Mouse (Mus musculus): ENCODE measurements at regions not wholly inside any gene's neighbourhood (a gene's known extent, or its start where the extent isn't known, plus 50 kb on each side); places are given as distances from the start of the nearest gene placed in this dataset.

- no peak for DNase-seq
These were observed 53.9 kb upstream of the Slc44a1 start for GRCm38 (mm10) chr4:53386309-53386708.

- DNase-seq = peak; percentile 72
These were observed 55.5 kb upstream of the Slc44a1 start for GRCm38 (mm10) chr4:53384761-53385160.

DNA sequence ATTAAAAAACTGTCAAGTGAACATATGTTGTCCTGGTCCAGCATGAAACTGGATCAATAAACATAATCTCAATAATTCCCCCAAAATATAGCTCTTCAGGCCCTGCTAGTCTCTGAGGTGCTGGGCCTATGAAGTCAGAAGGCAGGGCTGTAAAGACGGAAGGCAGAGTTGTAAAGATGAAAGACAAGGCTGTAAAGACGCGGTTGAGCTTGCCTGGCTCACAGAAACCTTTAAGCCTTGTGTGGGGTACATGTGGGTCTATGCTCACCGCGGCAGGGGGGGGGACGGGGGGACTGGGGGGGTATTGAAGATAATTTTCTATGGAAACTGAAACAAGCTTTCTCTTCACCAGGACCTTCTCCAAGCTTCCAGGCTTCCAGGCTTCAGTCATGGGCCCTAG lies 56.1 kb upstream of the Slc44a1 start:
- DNase-seq = no peak

DNA sequence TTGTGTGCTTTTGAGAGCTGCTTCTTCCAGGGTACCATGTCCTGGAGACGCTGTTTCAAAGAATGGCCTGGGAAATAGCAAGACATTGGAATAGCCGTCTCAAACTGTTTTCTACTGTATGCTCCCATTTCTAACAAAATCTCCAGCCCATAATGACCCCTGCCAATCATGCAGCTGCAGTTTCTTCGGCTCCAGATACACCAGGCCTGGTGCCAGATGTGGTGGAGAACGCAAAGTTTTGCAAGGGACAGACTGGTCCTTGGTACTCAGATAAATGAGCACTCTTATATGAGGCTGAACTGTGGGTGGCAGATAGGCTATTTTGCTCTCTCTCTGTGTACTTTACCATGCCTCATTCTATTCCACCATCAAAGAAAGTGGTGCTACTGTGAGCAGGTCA lies 58.2 kb upstream of the Slc44a1 start:
- no peak for DNase-seq

DNA sequence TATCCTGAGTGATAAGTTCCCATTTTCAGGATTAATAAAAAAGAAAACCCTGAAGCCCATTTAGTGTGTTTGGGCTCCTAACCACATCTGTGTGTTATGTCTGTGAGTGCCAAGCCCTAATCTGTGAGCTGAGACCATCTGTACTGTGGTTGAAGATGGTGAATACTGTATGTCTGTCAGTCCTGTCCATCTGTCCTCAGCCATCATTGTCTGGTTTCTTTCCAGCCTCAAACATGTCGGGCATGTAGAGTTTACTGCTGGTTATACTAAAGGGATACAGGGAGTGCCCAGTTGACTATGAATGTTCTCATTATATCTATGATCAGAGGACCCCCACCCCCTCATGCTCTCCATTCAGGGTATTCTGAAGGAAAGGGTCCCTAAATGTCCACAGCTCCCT lies 60.4 kb upstream of the Slc44a1 start:
- no peak for DNase-seq

GRCm38 (mm10) chr4:53376995-53377394 lies 63.2 kb upstream of the Slc44a1 start:
- no peak for DNase-seq

DNA sequence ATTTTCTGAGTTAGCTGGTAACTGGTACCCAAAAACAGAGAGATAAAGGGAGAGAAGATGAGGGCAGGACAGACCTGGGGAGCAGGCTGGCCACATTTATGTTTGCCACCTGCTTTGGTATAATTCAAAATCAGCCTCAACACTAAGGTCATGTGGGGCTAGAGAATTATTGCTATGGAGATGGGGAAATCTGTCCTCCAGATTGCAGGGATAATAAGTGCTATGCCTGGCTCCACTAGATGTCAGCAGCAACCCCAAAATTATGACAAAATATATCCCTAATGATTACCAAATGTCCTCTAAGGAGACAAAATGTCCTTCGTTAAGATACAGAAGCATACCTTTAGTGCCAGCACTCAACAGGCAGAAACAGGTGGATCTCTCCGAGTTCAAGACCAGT lies 83.8 kb upstream of the Slc44a1 start:
- no peak for DNase-seq

DNA sequence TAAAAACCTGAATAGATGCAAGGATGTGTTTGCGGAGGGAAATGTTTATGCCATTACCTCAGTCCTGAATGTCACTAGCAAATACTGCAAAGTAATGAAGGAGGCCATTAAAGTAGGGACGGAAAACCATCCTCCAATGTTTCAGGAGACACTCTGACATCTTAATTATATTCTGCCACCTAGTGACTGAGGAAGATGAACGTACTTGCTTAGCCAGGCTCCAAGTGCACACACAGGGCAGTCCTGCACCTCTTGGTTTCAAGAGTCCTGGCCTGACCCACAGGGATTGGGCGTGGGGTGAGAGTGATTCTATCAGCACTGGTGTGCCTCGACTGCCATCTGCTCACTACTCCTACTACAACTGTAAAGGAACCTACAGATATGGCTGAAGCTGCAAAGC lies 85.3 kb upstream of the Slc44a1 start:
- no peak for DNase-seq

DNA sequence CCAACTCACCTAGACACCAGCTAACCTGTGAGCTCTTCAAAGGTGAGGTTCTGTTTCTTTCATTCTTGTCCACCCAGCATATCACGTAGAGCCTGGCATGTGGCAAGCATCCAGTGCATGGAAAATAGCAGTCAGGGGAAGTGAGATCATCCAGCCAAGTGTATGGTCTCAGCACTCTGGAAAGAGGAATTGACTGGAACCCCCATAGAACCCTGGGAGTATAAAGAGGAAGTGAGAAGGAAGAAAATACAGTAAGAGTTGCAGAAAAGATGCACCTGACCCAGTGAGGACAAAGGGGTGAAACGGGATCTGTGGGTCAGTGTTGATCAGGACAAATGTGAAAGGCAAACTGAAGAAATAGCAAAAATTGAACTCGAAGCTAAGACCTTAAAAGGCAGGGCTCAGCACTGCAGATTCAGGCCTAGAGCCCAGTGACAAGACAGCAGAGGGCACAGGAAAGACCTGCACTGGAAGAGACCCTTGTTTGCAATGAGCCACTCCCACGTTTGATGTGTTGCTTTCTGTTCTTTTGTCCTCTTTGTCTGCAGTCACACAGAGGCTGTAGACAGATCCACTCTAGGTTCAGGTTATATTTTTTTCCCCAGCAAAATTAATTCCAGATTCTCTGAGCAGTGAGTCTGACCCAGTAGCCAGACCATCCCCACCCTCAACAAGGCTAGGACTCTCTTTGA lies 86.7 kb upstream of the Slc44a1 start:
- no peak for DNase-seq

- no peak for DNase-seq
These were observed 89.1 kb upstream of the Slc44a1 start for GRCm38 (mm10) chr4:53351104-53351607.

GRCm38 (mm10) chr4:53345346-53345745 lies 94.9 kb upstream of the Slc44a1 start:
- DNase-seq = no peak

DNA sequence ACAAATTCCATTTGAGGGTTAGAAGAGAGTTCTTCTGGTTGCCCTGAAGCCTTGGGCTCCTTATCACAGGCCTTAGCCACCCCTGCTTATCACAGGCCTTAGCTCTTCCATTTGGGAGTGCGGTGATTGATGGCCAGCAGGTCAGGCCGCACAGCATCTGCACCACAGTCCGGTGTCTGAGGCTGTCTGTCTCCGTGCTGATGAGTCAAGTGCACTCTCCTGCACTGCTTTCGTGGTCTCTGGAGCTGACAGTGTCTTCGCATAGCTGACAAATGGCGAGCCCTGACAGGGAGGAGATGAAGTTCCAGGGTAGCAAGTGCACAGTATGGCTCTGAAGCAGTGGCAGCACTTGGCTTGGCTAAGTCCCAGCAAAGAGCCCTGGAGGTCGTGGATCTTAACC lies 95.7 kb upstream of the Slc44a1 start:
- no peak for DNase-seq

GRCm38 (mm10) chr4:53341181-53341580 lies 99.0 kb upstream of the Slc44a1 start:
- DNase-seq = no peak

DNA sequence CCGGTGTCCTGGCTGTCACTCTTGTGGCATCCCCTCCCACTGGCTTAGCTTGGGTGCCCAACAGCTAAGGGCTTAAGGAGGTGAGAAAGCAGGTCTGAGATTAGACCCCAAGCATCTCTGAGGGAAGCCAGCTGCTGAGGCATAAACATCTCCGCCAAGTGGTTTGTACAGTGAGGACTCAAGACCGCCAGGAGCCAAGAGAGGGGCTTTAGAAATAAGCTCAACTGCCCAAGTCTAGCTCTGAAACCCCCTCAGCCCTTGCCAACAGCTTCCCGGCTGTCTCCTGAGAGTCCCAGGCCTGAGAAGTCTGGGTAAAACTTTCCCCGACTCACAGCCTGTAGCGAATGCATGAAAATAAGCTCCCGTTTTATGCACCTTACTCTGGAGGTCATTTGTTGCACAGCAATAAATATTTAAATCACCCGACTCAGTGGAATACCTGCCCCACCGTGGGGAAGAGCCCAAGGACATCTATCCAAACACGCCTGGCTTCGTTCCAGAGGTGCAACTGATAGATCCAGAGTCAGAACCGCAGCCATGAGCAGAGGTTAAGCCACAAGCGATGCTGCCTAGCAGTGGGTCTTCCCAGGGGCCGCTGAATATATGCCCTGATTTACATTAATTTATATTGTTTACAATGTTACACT lies 100.1 kb upstream of the Slc44a1 start:
- DNase-seq = no peak

GRCm38 (mm10) chr4:53339125-53340020 lies 100.8 kb upstream of the Slc44a1 start:
- DNase-seq = no peak

GRCm38 (mm10) chr4:53338479-53338878 lies 101.7 kb upstream of the Slc44a1 start:
- no peak for DNase-seq

- DNase-seq = no peak
These were observed 102.4 kb upstream of the Slc44a1 start for GRCm38 (mm10) chr4:53337784-53338183.

DNA sequence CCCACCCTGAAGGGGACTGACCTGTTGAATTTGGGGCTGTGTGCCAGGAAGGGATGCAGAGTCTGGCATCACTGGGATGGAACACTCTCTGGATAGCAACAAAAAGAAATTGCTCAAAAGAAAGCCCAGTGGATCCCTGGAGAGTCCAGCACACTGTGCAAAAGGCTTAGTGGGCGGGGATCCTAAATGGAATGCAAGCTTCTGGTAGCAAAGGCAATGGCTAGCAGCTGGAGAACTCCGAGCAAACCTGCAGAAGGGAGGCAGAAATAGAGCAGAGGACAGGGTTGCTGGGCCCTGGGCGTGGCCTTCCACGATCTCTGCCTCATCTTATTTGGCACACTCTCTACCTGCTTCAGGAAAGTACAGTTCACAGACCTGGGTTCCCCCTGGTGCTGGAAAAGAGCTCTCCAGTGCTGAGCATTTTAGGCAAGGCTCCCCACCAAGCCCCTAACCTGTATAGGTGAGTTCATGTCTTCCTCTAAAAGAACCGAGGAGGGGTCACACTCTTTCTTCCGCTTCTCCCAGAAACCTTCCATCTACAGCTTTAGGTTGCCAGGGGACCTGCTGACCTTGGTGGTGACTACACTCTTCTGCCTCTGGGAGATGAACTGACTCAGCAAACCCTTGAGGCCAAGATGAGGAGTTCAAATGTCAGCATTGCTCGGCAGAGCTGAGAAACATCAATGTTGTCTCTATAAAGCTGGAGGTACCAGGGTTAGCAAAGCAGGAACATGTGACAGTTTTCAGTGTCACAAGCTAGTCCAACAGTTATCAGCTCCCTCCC lies 112.6 kb upstream of the Slc44a1 start:
- DNase-seq = no peak

- no peak for DNase-seq
These were observed 116.4 kb upstream of the Slc44a1 start for GRCm38 (mm10) chr4:53323838-53324237.

DNA sequence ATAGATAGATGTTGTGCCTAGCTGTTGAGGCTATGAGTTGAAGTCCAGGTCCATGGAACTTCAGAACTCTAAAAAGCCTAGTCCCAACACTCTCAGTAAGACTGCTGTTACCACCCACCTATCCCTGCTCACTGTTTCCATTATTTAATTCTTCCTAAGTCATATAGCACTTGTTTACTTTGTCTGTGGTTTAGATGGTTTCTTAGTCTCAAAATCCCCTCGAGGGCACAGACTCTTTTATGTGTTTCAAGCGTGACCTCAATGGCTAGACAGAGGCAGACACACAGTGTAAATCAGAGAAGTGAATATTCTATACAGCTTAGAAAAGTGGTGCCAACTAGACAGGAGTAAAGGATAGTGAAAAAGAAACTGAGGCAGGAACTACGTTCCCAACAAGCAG lies 117.0 kb upstream of the Slc44a1 start:
- no peak for DNase-seq

- DNase-seq = no peak
These were observed 117.7 kb upstream of the Slc44a1 start for GRCm38 (mm10) chr4:53322484-53322883.

- no peak for DNase-seq
These were observed 119.3 kb upstream of the Slc44a1 start for GRCm38 (mm10) chr4:53320735-53321449.
